Mouse (Mus musculus) intestine, embryonic 16.5 days (tissue): Measurements from ENCODE around the gene Rab3c. TPM values are rescaled to one million over a fixed set of nuclear protein-coding genes. Genes with fewer than 3 reads are reported as not detected.

Source experiments
- ATAC-seq: fragments of 200-750 bp; cut with Nextera tagmentation; 2 replicates; pipeline ENCODE4 v1.8.0; 2017; ENCODE audit warnings: moderate TSS enrichment, moderate library complexity
- H3K27ac ChIP-seq: fragments of 300-500 bp; sonication (generic); 2 replicates; pipeline ENCODE4 v1.5.1; 2014; ENCODE audit warnings: mild to moderate bottlenecking, low read length
- H3K27me3 ChIP-seq: fragments of 300-500 bp; sonication (generic); replicated peaks from 2 replicates; pipeline ENCODE4 v1.6.1; 2014; ENCODE audit warnings: low read length, control low read depth, mixed read lengths; ENCODE audit not compliant: control insufficient read depth, insufficient read depth
- H3K36me3 ChIP-seq: fragments of 300-500 bp; sonication (generic); 2 replicates; pipeline ENCODE4 v1.6.1; 2014; ENCODE audit warnings: low read length, control low read depth; ENCODE audit not compliant: control insufficient read depth, insufficient read depth
- H3K4me1 ChIP-seq: fragments of 300-500 bp; sonication (generic); 2 replicates; pipeline ENCODE4 v1.6.1; 2014; ENCODE audit warnings: low read length, control low read depth, mixed read lengths; ENCODE audit not compliant: control insufficient read depth, insufficient read depth
- H3K4me2 ChIP-seq: fragments of 300-500 bp; sonication (generic); 2 replicates; pipeline ENCODE4 v1.6.1; 2014; ENCODE audit warnings: low read depth, low read length, control low read depth
- H3K4me3 ChIP-seq: fragments of 300-500 bp; sonication (generic); 2 replicates; pipeline ENCODE4 v1.5.1; 2014; ENCODE audit warnings: mild to moderate bottlenecking, low read length
- H3K9ac ChIP-seq: fragments of 300-500 bp; sonication (generic); 2 replicates; pipeline ENCODE4 v1.6.1; 2014; ENCODE audit warnings: low read depth, low read length
- H3K9me3 ChIP-seq: fragments of 300-500 bp; sonication (generic); 2 replicates; pipeline ENCODE4 v1.6.1; 2016; ENCODE audit warnings: low read length, control low read depth; ENCODE audit not compliant: control insufficient read depth
- WGBS: fragments of 180-500 bp; shearing (Covaris S2); extraction: QIAGEN DNeasy Blood & Tissue Kit; methylation state at CpG from one replicate; pipeline ENCODE4 v1.1.7; 2014; 5-methylcytosine and 5-hydroxymethylcytosine counted together
- polyA plus RNA-seq: library from polyadenylated mRNA; unstranded; fragments of >200 nt; fragmentation: Nextera tagmentation; extraction: Ambion mirVana; gene quantifications from 2 replicates; pipeline ENCODE4 v1.2.1, GENCODE M21; 2015

Gene Rab3c
- polyA plus RNA-seq, 1 experiment from 2014 or later, result 5.2 TPM

- H3K36me3 ChIP-seq, result no peaks in the 10 kb centered on the region
- ATAC-seq, result no peak
- H3K4me1 ChIP-seq, result no peaks in the 10 kb centered on the region
- H3K9me3 ChIP-seq, result no peaks in the 10 kb centered on the region
- no peaks in the 10 kb centered on the region for H3K27me3 ChIP-seq
- 91% methylated on average over 3 of the region's 3 CpGs for WGBS
- H3K4me2 ChIP-seq, result no peak overlapping the region
- no peak overlapping the region for H3K9ac ChIP-seq
- no peak overlapping the region for H3K27ac ChIP-seq
- no peak overlapping the region for H3K4me3 ChIP-seq
Observed at GRCm38 (mm10) chr13:110039779-110040498, 240.9 kb downstream of the Rab3c start.

GRCm38 (mm10) chr13:110039170-110039569, 241.6 kb downstream of the Rab3c start:
- no peak for ATAC-seq
- H3K4me3 ChIP-seq, result no peak overlapping the region
- 61% methylated on average over 9 of the region's 9 CpGs for WGBS

GRCm38 (mm10) chr13:110038521-110038920, 242.3 kb downstream of the Rab3c start:
- WGBS, result 94% methylated on average over 3 of the region's 3 CpGs
- no peaks in the 10 kb centered on the region for H3K4me1 ChIP-seq
- H3K36me3 ChIP-seq, result no peaks in the 10 kb centered on the region
- no peaks in the 10 kb centered on the region for H3K9me3 ChIP-seq
- no peak overlapping the region for H3K27ac ChIP-seq
- H3K4me3 ChIP-seq, result no peak overlapping the region
- H3K4me2 ChIP-seq, result no peak overlapping the region
- no peak overlapping the region for H3K9ac ChIP-seq
- no peak for ATAC-seq
- no peaks in the 10 kb centered on the region for H3K27me3 ChIP-seq

More at GRCm38 (mm10) chr13:110039170-110039569, 241.6 kb downstream of the Rab3c start:
- H3K27me3 ChIP-seq, result no peaks in the 10 kb centered on the region
- H3K36me3 ChIP-seq, result no peaks in the 10 kb centered on the region
- H3K4me1 ChIP-seq, result no peaks in the 10 kb centered on the region
- no peak overlapping the region for H3K9ac ChIP-seq
- H3K9me3 ChIP-seq, result no peaks in the 10 kb centered on the region
- no peak overlapping the region for H3K4me2 ChIP-seq
- H3K27ac ChIP-seq, result no peak overlapping the region

GRCm38 (mm10) chr13:110034885-110035284, 245.9 kb downstream of the Rab3c start:
- Histone ChIP-seq H3K4me2 (no peak overlapping the region), H3K4me1 (no peaks in the 10 kb centered on the region), H3K36me3 (no peaks in the 10 kb centered on the region), H3K9ac (no peak overlapping the region), H3K9me3 (no peaks in the 10 kb centered on the region), H3K27ac (no peak overlapping the region), H3K4me3 (no peak overlapping the region), H3K27me3 (no peaks in the 10 kb centered on the region)
- 78% methylated on average over 6 of the region's 6 CpGs for WGBS
- no peak for ATAC-seq

GRCm38 (mm10) chr13:110034041-110034440, 246.8 kb downstream of the Rab3c start:
- Histone ChIP-seq H3K4me1 (no peaks in the 10 kb centered on the region), H3K27ac (no peak overlapping the region), H3K27me3 (no peaks in the 10 kb centered on the region), H3K4me2 (no peak overlapping the region), H3K4me3 (no peak overlapping the region), H3K9ac (no peak overlapping the region), H3K36me3 (no peaks in the 10 kb centered on the region), H3K9me3 (no peaks in the 10 kb centered on the region)
- WGBS, result 61% methylated on average over 7 of the region's 7 CpGs
- no peak for ATAC-seq

GRCm38 (mm10) chr13:110031886-110032285, 248.9 kb downstream of the Rab3c start:
- WGBS, result 23% methylated on average over 6 of the region's 6 CpGs

GRCm38 (mm10) chr13:110031061-110031460, 249.7 kb downstream of the Rab3c start:
- no peaks in the 10 kb centered on the region for H3K4me1 ChIP-seq
- 74% methylated on average over 8 of the region's 8 CpGs for WGBS

More at GRCm38 (mm10) chr13:110031886-110032285, 248.9 kb downstream of the Rab3c start:
- Histone ChIP-seq H3K9me3 (no peaks in the 10 kb centered on the region), H3K4me1 (no peaks in the 10 kb centered on the region), H3K4me2 (no peak overlapping the region), H3K36me3 (no peaks in the 10 kb centered on the region), H3K27me3 (no peaks in the 10 kb centered on the region), H3K9ac (no peak overlapping the region), H3K4me3 (no peak overlapping the region), H3K27ac (no peak overlapping the region)
- no peak for ATAC-seq

GRCm38 (mm10) chr13:110024381-110025161, 256.2 kb downstream of the Rab3c start:
- no peak overlapping the region for H3K4me2 ChIP-seq
- ATAC-seq, result no peak
- no peaks in the 10 kb centered on the region for H3K4me1 ChIP-seq
- H3K27ac ChIP-seq, result no peak overlapping the region
- H3K27me3 ChIP-seq, result no peaks in the 10 kb centered on the region
- no peak overlapping the region for H3K9ac ChIP-seq
- whole genome bisulfite sequencing, result 85% methylated on average over 10 of the region's 10 CpGs
- no peaks in the 10 kb centered on the region for H3K9me3 ChIP-seq
- no peaks in the 10 kb centered on the region for H3K36me3 ChIP-seq
- no peak overlapping the region for H3K4me3 ChIP-seq

More at GRCm38 (mm10) chr13:110031061-110031460, 249.7 kb downstream of the Rab3c start:
- no peaks in the 10 kb centered on the region for H3K9me3 ChIP-seq
- H3K36me3 ChIP-seq, result no peaks in the 10 kb centered on the region
- no peaks in the 10 kb centered on the region for H3K27me3 ChIP-seq
- H3K4me3 ChIP-seq, result no peak overlapping the region
- no peak overlapping the region for H3K9ac ChIP-seq
- no peak overlapping the region for H3K27ac ChIP-seq
- ATAC-seq, result no peak
- no peak overlapping the region for H3K4me2 ChIP-seq

GRCm38 (mm10) chr13:110023031-110023430, 257.8 kb downstream of the Rab3c start:
- no peaks in the 10 kb centered on the region for H3K27me3 ChIP-seq
- no peak overlapping the region for H3K4me3 ChIP-seq
- H3K9ac ChIP-seq, result no peak overlapping the region
- H3K9me3 ChIP-seq, result no peaks in the 10 kb centered on the region
- H3K4me1 ChIP-seq, result peaks cover 11% of the 10 kb centered on the region
- ATAC-seq, result no peak
- H3K27ac ChIP-seq, result no peak overlapping the region
- 77% methylated on average over 5 of the region's 5 CpGs for WGBS
- H3K36me3 ChIP-seq, result no peaks in the 10 kb centered on the region
- no peak overlapping the region for H3K4me2 ChIP-seq
